Mouse (Mus musculus) thymus, adult 2 months (tissue): ENCODE data around the gene Commd4.

ENCODE experiments used
- CTCF ChIP-seq: fragments of 200-500 bp; IDR thresholded peaks from 2 replicates; pipeline ENCODE4 v1.5.1; 2012; ENCODE audit warnings: mild to moderate bottlenecking, control low read depth, low read length, moderate library complexity, borderline replicate concordance; ENCODE audit not compliant: control insufficient read depth, poor library complexity, insufficient read depth; ENCODE audit errors: extremely low read depth
- POLR2A ChIP-seq: fragments of 200-500 bp; IDR thresholded peaks from 2 replicates; pipeline ENCODE4 v1.6.1; 2012; ENCODE audit warnings: mild to moderate bottlenecking, low read length, control low read depth, moderate library complexity; ENCODE audit not compliant: control insufficient read depth, poor library complexity, insufficient read depth; ENCODE audit errors: extremely low read depth

GRCm38 (mm10) chr9:57163137-57163536 lies 5.0 kb upstream of the Commd4 start:
- TF ChIP-seq POLR2A: no peak
- no peak for TF ChIP-seq CTCF
